ENCODE assay signal across 9 mouse cellular contexts in genomic region chr6:134243546-134243945, GRCm38 (mm10).
DNase-seq lines count a peak whose midpoint lies in the region; ATAC-seq and TF ChIP-seq lines count a peak whose summit lies in the region.
"Had no signal": no experiment of that assay in that cellular context is flagged by ENCODE, and none has a peak within 500 bp of the region (broad histone marks: within the 10 kb centered on the region; RNA-seq: fewer than 3 reads in every experiment).

No protein-coding gene starts in this region.

- H3K4me3 ChIP-seq in gastrocnemius, adult 2 months = peak overlapping the region; percentile 36
- peak overlapping the region; percentile 41 for H3K4me3 ChIP-seq in kidney, adult 2 months (ENCODE audit: insufficient read depth, low read depth, low read length)
- H3K4me3 ChIP-seq in forebrain, embryonic 10.5 days = no peak overlapping the region
- H3K4me3 ChIP-seq in midbrain, embryonic 10.5 days = no peak overlapping the region
- H3K4me3 ChIP-seq: embryonic facial prominence, embryonic 10.5 days had no signal

- H3K36me3 ChIP-seq in kidney, adult 2 months (ENCODE audit: control insufficient read depth, insufficient read depth, low read length) = no peaks in the 10 kb centered on the region; the same call in 1 of the 2 replicates
- peaks cover 61% of the 10 kb centered on the region for H3K36me3 ChIP-seq in forebrain, embryonic 10.5 days (replicated peaks)
- H3K36me3 ChIP-seq in midbrain, embryonic 10.5 days = peaks cover 44% of the 10 kb centered on the region

- no peak for TF ChIP-seq POLR2A in kidney, adult 2 months (IDR thresholded peaks at IDR 0.05; ENCODE audit: low read depth, low read length)

- intact Hi-C loops in gastrocnemius, adult 2 months (cut with DNase I) = loop anchor here (5.0 to 10.0 kb wide), 3 partner anchors 141 to 281 kb away; partner anchors contain the start of gene Etv6

- DNase-seq in gastrocnemius, adult 2 months = no peak
- no peak for DNase-seq in gastrocnemius, postnatal 25 days
- DNase-seq in fat pad, adult 2 months (ENCODE audit: extremely low read depth, low read depth, low spot score) = peak; percentile 61
- DNase-seq in kidney, adult 2 months = peak; percentile 88
- peak; percentile 51 to 55 for DNase-seq in lung, postnatal 4 days
- no peak for DNase-seq in forebrain, embryonic 10.5 days (ENCODE audit: extremely low spot score, low spot score)
- no peak for DNase-seq in midbrain, embryonic 10.5 days (ENCODE audit: low spot score)

- peak overlapping the region; percentile 77 for H3K27ac ChIP-seq in gastrocnemius, adult 2 months
- peak overlapping the region; percentile 95 for H3K27ac ChIP-seq in kidney, adult 2 months (ENCODE audit: insufficient read depth, low read depth, low read length)
- no peak overlapping the region for H3K27ac ChIP-seq in forebrain, embryonic 10.5 days
- H3K27ac ChIP-seq in midbrain, embryonic 10.5 days (replicated peaks) = no peak overlapping the region
- H3K27ac ChIP-seq: embryonic facial prominence, embryonic 10.5 days had no signal

- WGBS in kidney, adult 2 months = 35% methylated on average over 4 of the region's 4 CpGs
- 82% methylated on average over 4 of the region's 4 CpGs for WGBS in forebrain, embryonic 10.5 days
- WGBS in midbrain, embryonic 10.5 days = 88% methylated on average over 4 of the region's 4 CpGs

- H3K4me1 ChIP-seq in kidney, adult 2 months (ENCODE audit: control insufficient read depth, insufficient read depth, low read length) = peaks cover 31% of the 10 kb centered on the region
- H3K4me1 ChIP-seq in forebrain, embryonic 10.5 days = 0 out of 2 replicates have a peak, but pooled peaks cover 8% of the 10 kb centered on the region
- no peaks in the 10 kb centered on the region for H3K4me1 ChIP-seq in midbrain, embryonic 10.5 days
- H3K4me1 ChIP-seq: embryonic facial prominence, embryonic 10.5 days had no signal

- peaks cover 14% of the 10 kb centered on the region; the same call in 1 of the 2 replicates for H3K9me3 ChIP-seq in forebrain, embryonic 10.5 days
- peaks cover 12% of the 10 kb centered on the region; the same call in 1 of the 2 replicates for H3K9me3 ChIP-seq in midbrain, embryonic 10.5 days (replicated peaks)

- no peaks in the 10 kb centered on the region for H3K27me3 ChIP-seq in kidney, adult 2 months (replicated peaks; ENCODE audit: control insufficient read depth, insufficient read depth, low read length)
- no peaks in the 10 kb centered on the region for H3K27me3 ChIP-seq in forebrain, embryonic 10.5 days (ENCODE audit: poor library complexity, severe bottlenecking)
- H3K27me3 ChIP-seq in midbrain, embryonic 10.5 days (ENCODE audit: low read depth, poor library complexity, severe bottlenecking) = no peaks in the 10 kb centered on the region

- no peak for TF ChIP-seq CTCF in gastrocnemius, adult 2 months (IDR thresholded peaks at IDR 0.05)
- TF ChIP-seq CTCF in kidney, adult 2 months (conservative IDR thresholded peaks at IDR 0.05; ENCODE audit: insufficient read depth, insufficient read length, low read depth, low read length) = no peak

- ATAC-seq in frontal cortex, adult (ENCODE audit: low TSS enrichment) = no peak

Comparison
In these comparisons a context has a peak if more than half of its experiments do, and no peak if none do; other contexts are left out.
1. DNase-seq: peak in fat pad, adult 2 months (single experiment), kidney, adult 2 months (single experiment) and lung, postnatal 4 days (2 of 2); none in gastrocnemius, adult 2 months (single experiment), gastrocnemius, postnatal 25 days (single experiment), forebrain, embryonic 10.5 days (single experiment) and midbrain, embryonic 10.5 days (single experiment).
2. H3K27ac ChIP-seq: peak in gastrocnemius, adult 2 months (single experiment) and kidney, adult 2 months (single experiment); none in forebrain, embryonic 10.5 days (single experiment) and midbrain, embryonic 10.5 days (single experiment).
3. H3K4me3 ChIP-seq: peak in gastrocnemius, adult 2 months (single experiment) and kidney, adult 2 months (single experiment); none in forebrain, embryonic 10.5 days (single experiment) and midbrain, embryonic 10.5 days (single experiment).